Mouse (Mus musculus) megakaryocyte, embryonic 14.5 days (primary cell): ENCODE measurements around the gene Kif26b.

Experiments used
- FLI1 ChIP-seq: IDR thresholded peaks from 2 replicates; pipeline ENCODE4 v1.6.1; 2012; ENCODE audit warnings: low read length, inconsistent platforms, mixed read lengths
- GATA1 ChIP-seq: IDR thresholded peaks from 3 replicates; pipeline ENCODE4 v1.6.1; 2012; ENCODE audit warnings: mixed read lengths, low read length, inconsistent platforms, borderline replicate concordance

GRCm38 (mm10) chr1:178929531-178929930, 400.6 kb downstream of the Kif26b start:
- TF ChIP-seq GATA1 (no peak), FLI1 (no peak)
